Mouse (Mus musculus) naive thymus-derived CD4-positive, alpha-beta T cell, adult 5 months (primary cell): ENCODE data around the gene Gm49345. TPM values are rescaled to one million over a fixed set of nuclear protein-coding genes. Genes with fewer than 3 reads are reported as not detected.

Experiments
- polyA plus RNA-seq: library from polyadenylated mRNA; unstranded; fragments of 100-300 nt; shearing (Covaris generic); gene quantifications from one replicate; pipeline ENCODE4 v1.2.1, GENCODE M21; 2017

Gene Gm49345
- 4.9 TPM for polyA plus RNA-seq

DNA sequence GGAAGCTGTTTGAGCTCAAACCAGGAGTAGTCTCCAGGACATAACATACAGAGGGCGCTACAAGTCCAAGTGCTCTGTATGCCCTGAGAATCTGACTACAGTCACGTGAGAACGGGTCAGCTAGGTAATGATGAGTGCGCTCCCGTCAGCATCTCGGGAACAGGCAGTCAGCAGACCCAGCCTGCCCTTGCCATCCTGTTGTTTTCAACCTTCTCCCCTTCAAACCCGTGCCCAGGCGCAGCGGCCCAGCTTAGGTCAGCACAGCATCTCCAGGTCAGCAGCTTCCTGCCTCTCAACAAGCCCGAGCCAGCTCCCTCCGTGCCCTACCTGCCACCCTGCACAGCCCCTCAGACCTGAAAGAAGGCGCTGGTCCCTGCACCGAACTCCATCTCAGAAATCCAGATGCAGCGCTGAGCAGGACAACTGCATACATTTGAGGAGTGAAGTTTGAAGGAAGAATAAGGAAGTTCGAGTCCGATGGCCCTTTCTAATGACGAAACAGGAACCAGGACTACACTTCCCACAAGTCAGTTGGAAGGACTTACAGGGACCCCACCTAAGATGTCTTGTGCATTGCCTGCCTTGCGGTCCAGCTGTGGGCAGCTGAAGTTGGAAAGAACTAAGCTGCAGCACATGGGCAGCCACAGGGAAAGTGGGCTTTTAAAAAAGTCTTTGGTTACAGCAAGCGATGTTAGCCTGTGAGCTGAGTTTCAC, at the start of gene Gm49345, which contains the start of gene Zfp729a:
Gm49345 (minus strand) TSS at position 476 of the 714 bp plus-strand sequence.
Zfp729a (minus strand) TSS at position 498 of the 714 bp plus-strand sequence.

DNA sequence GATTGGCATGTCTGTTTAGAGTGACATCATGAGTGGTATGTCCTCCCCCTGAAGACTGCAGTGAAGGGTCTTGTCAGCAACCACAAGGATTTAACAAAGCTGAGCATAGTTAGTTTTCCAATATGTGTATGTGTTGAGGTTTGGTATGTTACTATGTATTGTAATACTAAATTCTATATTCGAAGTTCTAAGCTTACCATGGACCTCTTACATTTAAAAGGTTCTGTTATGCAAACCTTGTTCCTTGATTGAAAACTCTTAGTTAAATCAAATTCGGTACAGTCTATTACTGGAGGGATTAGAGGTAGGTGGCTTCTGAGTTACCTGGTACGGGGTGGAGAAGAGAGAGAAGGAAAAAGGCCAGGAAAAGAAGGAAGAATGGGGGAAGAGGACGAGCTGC, 49.4 kb upstream of the Gm49345 start, which contains the start of gene Zfp738:
Zfp738 (minus strand) TSS at position 101 of the 400 bp plus-strand sequence.

DNA sequence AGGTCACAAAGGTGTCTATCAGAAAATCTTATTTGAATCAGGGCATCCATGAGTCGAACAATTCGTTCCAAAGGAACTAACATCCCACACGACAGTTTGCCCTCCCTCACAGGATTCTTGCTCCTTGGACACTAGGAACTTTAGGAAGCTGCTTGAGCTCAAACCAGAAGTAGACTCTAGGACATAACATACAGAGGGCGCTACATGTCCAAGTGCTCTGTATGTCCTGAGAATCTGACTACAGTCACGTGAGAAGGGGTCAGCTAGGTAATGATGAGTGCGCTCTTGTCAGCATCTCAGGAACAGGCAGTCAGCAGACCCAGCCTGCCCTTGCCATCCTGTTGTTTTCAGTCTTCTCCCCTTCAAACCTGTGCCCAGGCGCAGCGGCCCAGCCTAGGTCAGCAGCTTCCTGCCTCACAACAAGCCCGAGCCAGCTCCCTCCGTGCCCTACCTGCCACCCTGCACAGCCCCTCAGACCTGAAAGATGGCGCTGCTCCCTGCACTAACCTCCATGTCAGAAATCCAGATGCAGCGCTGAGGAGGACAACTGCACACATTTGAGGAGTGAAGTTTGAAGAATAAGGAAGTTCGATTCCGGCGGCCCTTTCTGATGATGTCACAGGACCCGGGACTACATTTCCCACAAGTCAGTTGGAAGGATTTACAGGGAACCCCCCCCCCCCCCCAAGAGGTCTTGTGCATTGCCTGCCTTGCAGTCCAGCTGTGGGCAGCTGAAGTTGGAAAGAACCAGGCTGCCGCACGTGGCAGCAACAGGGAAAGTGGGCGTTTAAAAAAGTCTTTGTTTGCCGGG, 28.3 kb downstream of the Gm49345 start, which contains the start of gene Zfp729b:
Zfp729b (minus strand) TSS at position 642 of the 811 bp plus-strand sequence.

DNA sequence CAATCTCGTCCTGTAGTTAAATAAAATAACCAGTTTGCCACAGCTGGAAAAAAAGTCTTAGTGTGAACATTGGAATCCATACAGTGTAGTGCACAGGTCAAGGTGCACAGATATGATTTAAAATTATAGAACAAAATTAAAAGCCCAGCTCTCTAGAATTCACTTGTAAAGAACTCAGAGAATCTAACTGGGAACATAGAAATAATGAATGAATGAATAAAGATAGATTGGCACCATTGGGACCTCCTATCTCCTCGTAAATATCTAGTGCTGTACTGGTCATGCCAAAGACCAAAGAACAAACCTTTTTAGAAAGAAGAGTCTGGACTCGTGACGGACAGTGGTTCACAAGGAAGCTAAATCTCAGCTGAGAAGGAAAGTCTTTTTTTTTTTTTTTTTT, 83.8 kb downstream of the Gm49345 start, which contains the start of gene Zfp748:
Zfp748 (minus strand) TSS at position 101 of the 400 bp plus-strand sequence.

Other genes starting within 250 kb of the Gm49345 start
- gene Zfp429, start 237.9 kb downstream of the Gm49345 start, polyA plus RNA-seq: 19.3 TPM
- gene Zfp459, start 216.4 kb downstream of the Gm49345 start, polyA plus RNA-seq: 1.4 TPM
- 46.8 TPM for gene Zfp874a, start 186.1 kb downstream of the Gm49345 start, polyA plus RNA-seq
- 26.8 TPM for gene Zfp874b, start 153.5 kb downstream of the Gm49345 start, polyA plus RNA-seq
- gene Zfp58, start 137.2 kb downstream of the Gm49345 start, polyA plus RNA-seq: 21.0 TPM
- gene Gm26965, start 111.6 kb downstream of the Gm49345 start, polyA plus RNA-seq: not detected
- gene Zfp87, start 111.6 kb downstream of the Gm49345 start, polyA plus RNA-seq: 56.0 TPM
- gene Zfp748, start 83.9 kb downstream of the Gm49345 start, polyA plus RNA-seq: 16.7 TPM
- gene Zfp729b, start 28.1 kb downstream of the Gm49345 start, polyA plus RNA-seq: 5.0 TPM
- 4.1 TPM for gene Zfp729a, start within 50 bp of the Gm49345 start, polyA plus RNA-seq
- gene Zfp738, start 49.3 kb upstream of the Gm49345 start, polyA plus RNA-seq: 11.4 TPM
- 4.2 TPM for gene Zfp65, start 91.4 kb upstream of the Gm49345 start, polyA plus RNA-seq
- 3.5 TPM for gene Zfp85, start 117.5 kb upstream of the Gm49345 start, polyA plus RNA-seq
- 0.60 TPM for gene Zfp493, start 141.9 kb upstream of the Gm49345 start, polyA plus RNA-seq
- gene Zfp273, start 176.0 kb upstream of the Gm49345 start, polyA plus RNA-seq: 2.6 TPM
- gene Gm10037, start 193.3 kb upstream of the Gm49345 start, polyA plus RNA-seq: not detected
- not detected for gene BC048507, start 225.6 kb upstream of the Gm49345 start, polyA plus RNA-seq